Mouse (Mus musculus): ENCODE data around the gene Fastkd3.
A peak's percentile ranks its signal among the peaks of the same experiment; 100 is the strongest.
"Not testable (repeated sequence)": the region's sequence is repeated elsewhere in the genome, so short reads cannot be mapped to it uniquely, and the experiment has no call there.

Fastkd3 gene

DNA sequence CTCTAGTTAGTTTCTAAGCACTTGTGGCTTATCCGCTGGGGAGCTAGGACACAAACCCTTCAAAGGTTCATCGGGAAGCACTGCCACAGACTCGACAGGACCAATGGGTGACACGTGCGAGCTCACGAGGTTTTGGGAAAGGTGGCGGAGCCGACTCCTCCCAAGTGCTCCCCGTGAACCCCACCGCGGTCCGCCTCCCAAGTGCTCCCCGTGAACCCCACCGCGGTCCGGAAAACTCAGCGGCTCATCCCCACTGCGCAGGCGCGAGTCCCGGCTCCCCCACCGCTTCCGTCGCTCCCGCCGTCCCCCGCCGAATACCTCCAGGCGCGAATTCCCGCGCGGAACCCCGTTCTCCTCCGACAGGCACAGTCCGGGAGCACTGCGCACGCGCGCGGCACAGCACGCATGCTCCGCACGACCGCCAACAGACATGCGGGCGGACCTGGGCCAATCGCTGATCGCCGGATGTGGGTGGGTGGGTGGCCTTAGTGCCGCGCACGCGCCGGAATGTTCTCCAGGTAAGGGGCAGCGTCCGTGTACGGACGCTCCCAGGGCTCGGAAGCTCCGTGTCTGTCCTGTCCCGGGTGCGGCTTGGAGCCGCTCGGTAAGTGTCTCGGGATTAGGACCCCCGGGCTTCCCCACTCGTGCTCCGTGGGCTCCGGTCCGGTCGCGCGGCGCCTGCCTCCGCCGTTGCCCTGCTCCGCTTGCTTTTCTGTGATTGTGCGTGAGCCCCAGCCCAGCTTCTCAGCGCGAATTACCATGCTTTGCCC lies at the start of gene Fastkd3, which contains the start of gene Mtrr:
TSS of gene Fastkd3 (plus strand) at position 488 of the 770 bp plus-strand sequence.
TSS of gene Mtrr (minus strand) at position 403 of the 770 bp plus-strand sequence.
- DNase-seq (ENCODE audit: low read depth in 2 of 2, low spot score in 2 of 2), result peak; percentile 89 to 93

DNA sequence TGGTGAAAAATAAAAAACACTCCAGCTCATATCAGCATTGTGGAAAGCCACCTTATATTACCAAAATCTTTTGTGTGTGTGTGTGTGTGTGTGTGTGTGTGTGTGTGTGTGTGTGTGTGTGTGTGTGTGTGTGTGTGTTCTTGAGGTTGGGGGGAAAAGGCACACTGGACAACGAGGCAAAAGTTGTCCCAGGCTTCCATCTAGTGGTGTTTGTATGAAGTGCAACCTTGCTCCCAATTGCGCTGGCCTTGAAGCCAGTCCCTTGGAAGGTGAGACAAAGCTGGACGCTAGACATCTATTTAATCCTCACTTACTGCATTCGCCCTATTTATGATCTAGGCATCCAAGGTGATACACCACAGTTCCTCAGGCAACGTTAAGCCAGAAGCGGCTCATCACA lies 28.6 kb upstream of the Fastkd3 start:
- DNase-seq (ENCODE audit: low read depth in 2 of 2, low spot score in 2 of 2), result not testable (repeated sequence)

DNA sequence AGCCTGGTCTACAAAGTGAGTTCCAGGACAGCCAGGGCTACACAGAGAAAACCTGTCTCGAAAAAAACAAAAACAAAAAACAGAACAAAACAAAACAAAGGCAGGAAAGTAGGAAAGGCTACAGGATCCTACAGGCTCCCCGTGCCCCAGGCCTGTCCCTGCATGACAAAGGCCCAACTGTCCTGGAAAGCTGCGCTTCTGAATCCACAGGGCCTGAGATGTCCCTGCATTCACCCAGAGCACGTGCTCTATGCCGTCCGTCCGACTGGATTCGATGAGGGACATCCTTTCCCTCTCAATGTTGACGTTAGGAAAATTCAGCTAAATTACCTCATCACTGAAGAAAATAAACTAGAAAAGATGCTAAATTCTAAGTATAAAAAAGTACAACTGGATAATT lies 13.9 kb upstream of the Fastkd3 start:
- DNase-seq (ENCODE audit: low read depth in 2 of 2, low spot score in 2 of 2), result no peak

- no peak for DNase-seq (ENCODE audit: low read depth in 2 of 2, low spot score in 2 of 2)
These were observed 13.5 kb upstream of the Fastkd3 start for GRCm38 (mm10) chr13:68568548-68568947.

GRCm38 (mm10) chr13:68569589-68570336 lies 12.3 kb upstream of the Fastkd3 start:
- DNase-seq (ENCODE audit: low read depth in 2 of 2, low spot score in 2 of 2), result peak; percentile 9 to 24

- no peak for DNase-seq (ENCODE audit: low read depth in 2 of 2, low spot score in 2 of 2)
These were observed 9.8 kb upstream of the Fastkd3 start for GRCm38 (mm10) chr13:68572247-68572646.

- DNase-seq (ENCODE audit: low read depth in 2 of 2, low spot score in 2 of 2), result no peak
These were observed 8.8 kb upstream of the Fastkd3 start for GRCm38 (mm10) chr13:68572966-68573913.

GRCm38 (mm10) chr13:68574398-68574797 lies 7.6 kb upstream of the Fastkd3 start:
- no peak for DNase-seq (ENCODE audit: low read depth in 2 of 2, low spot score in 2 of 2)

DNA sequence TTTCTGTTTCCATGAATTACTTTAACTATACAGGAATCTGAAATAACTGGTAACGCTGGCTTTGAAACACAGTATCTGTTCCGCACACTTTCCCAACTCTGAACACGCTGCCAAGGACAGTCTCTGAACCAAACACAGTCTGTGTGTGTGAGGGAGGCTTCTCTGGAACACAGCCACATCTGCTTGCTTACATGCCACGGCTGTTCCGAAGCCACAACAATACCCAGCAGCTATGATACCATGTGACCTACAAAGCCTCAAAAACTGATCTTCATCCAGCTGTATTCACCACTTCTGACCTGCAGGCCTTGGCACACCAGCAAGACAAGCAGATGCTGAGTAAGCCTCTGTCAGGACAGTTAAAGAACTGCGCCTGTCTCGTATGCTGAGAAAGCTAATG lies 4.1 kb upstream of the Fastkd3 start:
- no peak for DNase-seq (ENCODE audit: low read depth in 2 of 2, low spot score in 2 of 2)

GRCm38 (mm10) chr13:68581086-68581740 lies 821 bp upstream of the Fastkd3 start:
- peak in 1 of 2 experiments; percentile 14 for DNase-seq (ENCODE audit: low read depth in 2 of 2, low spot score in 2 of 2)

DNA sequence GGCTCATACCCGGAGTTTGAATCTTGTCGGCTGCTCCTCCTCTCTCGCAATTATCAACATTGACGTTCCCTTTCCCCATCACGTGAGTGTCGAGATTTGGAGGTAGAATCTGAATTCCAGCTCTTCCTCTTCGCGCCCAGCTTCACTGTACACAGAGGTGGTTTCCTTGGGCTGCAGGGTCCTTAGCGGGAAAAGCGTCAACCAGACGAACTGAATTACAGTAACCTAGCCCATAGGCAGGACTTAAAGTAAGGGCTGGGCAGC lies 415 bp downstream of the Fastkd3 start:
- DNase-seq (ENCODE audit: low read depth in 2 of 2, low spot score in 2 of 2), result no peak

DNA sequence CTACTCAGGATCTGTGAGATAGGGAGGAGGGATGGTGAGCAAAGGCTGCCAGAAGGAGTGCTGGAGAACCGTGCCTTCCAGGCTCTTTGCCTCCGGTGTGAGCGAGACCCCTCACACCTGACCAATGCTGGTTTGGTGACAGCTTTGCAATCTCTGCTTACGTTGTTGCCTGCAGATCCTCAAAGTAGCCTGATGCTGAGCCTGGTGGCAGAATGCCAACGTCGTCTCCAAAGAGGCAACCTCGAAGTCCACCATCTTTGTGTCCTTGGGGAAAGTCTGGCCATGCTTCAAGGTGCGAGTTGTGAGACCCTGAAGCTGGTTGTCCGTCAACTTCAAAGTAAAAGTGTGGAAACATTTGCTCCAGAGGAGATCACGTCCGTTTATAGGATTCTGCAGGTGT lies 1.9 kb downstream of the Fastkd3 start:
- no peak for DNase-seq (ENCODE audit: low read depth in 2 of 2, low spot score in 2 of 2)

- no peak for DNase-seq (ENCODE audit: low read depth in 2 of 2, low spot score in 2 of 2)
These were observed 3.4 kb downstream of the Fastkd3 start for GRCm38 (mm10) chr13:68585441-68585840.

DNA sequence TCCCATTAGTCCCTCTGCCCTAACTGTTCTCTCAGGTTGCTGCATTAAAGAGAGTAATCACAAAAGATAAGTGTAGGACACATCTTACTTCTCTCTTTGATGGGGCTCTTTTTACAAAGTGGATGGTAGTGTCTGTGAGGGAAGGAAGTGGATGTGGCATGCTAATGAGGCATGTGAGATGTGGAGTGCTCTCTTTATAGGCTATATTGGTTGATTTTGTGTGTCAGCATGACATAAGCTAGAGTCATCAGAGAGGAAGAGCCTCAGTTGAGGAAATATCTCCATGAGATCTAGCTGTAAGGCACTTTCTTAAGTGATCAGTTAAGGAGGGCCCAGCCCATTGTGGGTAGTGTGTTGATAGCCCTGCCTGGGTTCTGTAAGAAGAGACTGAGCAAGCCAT lies 6.3 kb downstream of the Fastkd3 start:
- no peak for DNase-seq (ENCODE audit: low read depth in 2 of 2, low spot score in 2 of 2)

DNA sequence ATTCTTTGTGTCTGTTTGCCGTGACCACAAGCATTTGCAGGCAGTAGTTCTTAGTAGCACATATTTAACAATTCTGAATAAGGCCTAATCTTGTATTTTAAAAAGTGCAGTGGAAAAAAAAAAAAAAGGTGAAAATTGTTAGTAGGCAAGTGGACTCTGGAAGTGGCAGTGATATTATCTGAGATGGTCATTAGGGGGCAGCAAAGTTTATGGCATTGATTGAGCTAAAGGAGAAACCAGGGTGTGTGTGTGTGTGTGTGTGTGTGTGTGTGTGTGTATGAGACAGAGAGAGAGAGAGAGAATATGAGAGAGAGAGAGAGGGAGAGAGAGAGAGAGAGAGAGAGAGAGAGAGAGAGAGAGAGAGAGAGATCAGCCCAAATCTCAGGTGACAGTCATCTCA lies 11.8 kb downstream of the Fastkd3 start:
- DNase-seq (ENCODE audit: low read depth in 2 of 2, low spot score in 2 of 2), result no peak

DNA sequence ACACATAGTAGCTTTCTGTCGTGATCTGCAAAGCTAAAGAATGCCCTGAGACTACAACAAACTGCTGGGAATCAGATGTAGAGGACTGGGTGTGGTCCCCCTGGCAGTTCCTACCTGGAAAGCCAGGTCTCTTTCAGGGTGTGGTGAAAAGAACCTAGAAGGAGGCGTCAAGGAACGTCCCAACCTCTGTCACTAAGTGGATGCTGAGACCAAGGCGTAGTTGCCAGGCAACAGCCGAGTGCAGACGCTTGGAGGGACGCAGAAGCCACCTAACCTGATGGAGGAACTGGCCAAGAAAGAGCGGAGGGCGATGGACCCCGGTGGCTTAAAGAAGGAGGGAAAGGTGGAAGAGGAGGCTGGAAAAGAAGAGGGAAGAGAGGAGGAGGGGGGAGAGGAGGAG lies 15.2 kb downstream of the Fastkd3 start, which contains the start of gene 1700001L19Rik:
TSS of gene 1700001L19Rik (plus strand) at position 223 of the 400 bp plus-strand sequence.
- no peak for DNase-seq (ENCODE audit: low read depth in 2 of 2, low spot score in 2 of 2)

DNA sequence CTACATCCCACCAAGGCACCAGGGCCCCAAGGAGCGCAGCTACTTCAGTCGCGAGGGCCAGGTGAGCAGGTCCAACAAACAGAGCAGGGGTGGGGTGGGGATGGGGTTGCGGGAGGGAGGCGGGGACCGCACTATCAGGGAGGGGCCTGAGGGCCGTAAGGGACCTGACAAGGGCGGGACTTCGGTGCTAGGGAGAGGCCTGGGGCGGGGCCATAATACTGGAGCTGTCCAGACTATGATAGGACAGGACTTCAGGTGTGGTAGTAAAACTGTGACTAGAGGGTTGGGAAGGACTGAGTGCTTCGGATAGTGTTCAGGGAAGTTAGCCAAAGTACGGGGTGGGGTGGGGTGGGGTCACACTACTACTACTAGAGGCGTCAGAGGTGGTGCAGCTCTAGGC lies 15.6 kb downstream of the Fastkd3 start:
- no peak for DNase-seq (ENCODE audit: low read depth in 2 of 2, low spot score in 2 of 2)

GRCm38 (mm10) chr13:68598953-68599352 lies 16.9 kb downstream of the Fastkd3 start:
- no peak for DNase-seq (ENCODE audit: low read depth in 2 of 2, low spot score in 2 of 2)

DNA sequence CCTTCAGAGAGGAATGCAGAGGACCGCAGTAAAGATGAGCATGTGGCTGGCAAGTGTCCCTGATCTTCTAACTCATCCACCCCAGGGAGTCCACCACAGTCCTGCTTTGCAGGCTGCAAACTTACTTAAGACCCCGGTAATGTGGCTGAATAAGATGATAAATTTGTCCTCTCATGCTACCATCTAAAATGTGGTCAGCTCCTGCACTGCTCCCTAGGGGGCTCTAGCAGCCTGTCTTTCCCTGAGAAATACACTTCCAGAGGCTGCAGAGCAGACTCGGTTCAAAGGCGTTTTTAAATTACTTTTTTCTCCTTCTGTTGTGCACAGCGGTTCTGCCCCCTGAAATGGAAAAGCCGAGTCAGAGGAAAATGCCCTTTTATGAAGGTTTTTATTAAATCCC lies 19.1 kb downstream of the Fastkd3 start:
- DNase-seq (ENCODE audit: low read depth in 2 of 2, low spot score in 2 of 2), result no peak

DNA sequence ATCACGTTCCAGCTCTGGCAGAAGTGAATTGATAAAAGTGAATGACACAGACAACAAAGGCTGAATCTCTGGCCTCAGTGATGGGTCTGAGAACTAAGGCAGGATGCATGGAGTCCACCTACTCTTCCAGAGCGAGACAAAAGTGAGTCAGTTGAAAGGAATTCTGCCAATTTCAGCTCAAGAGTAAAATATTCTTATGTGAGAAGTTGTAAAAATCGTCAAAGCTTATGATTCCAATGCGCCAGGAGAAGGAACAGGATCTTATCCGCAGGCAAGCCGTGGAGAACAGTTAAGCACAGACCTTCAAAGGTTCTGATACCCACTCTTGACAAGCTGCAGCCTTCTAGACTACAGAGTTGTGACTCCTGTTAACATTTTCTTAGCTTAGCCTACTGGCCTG lies 21.1 kb downstream of the Fastkd3 start:
- DNase-seq (ENCODE audit: low read depth in 2 of 2, low spot score in 2 of 2), result no peak

- no peak for DNase-seq (ENCODE audit: low read depth in 2 of 2, low spot score in 2 of 2)
These were observed 23.7 kb downstream of the Fastkd3 start for GRCm38 (mm10) chr13:68605689-68606126.

Data from CD8-positive naive resting alpha-beta T cell, adult 2 months (primary cell).